Mouse (Mus musculus) intestine, embryonic 16.5 days (tissue): ENCODE data around the gene Zfp91. TPM values are rescaled to one million over a fixed set of nuclear protein-coding genes. Genes with fewer than 3 reads are reported as not detected.

Experiments
- ATAC-seq: fragments of 200-750 bp; cut with Nextera tagmentation; 2 replicates; pipeline ENCODE4 v1.8.0; 2017; ENCODE audit warnings: moderate TSS enrichment, moderate library complexity
- H3K27ac ChIP-seq: fragments of 300-500 bp; sonication (generic); 2 replicates; pipeline ENCODE4 v1.5.1; 2014; ENCODE audit warnings: mild to moderate bottlenecking, low read length
- H3K27me3 ChIP-seq: fragments of 300-500 bp; sonication (generic); replicated peaks from 2 replicates; pipeline ENCODE4 v1.6.1; 2014; ENCODE audit warnings: low read length, control low read depth, mixed read lengths; ENCODE audit not compliant: control insufficient read depth, insufficient read depth
- H3K36me3 ChIP-seq: fragments of 300-500 bp; sonication (generic); 2 replicates; pipeline ENCODE4 v1.6.1; 2014; ENCODE audit warnings: low read length, control low read depth; ENCODE audit not compliant: control insufficient read depth, insufficient read depth
- H3K4me1 ChIP-seq: fragments of 300-500 bp; sonication (generic); 2 replicates; pipeline ENCODE4 v1.6.1; 2014; ENCODE audit warnings: low read length, control low read depth, mixed read lengths; ENCODE audit not compliant: control insufficient read depth, insufficient read depth
- H3K4me2 ChIP-seq: fragments of 300-500 bp; sonication (generic); 2 replicates; pipeline ENCODE4 v1.6.1; 2014; ENCODE audit warnings: low read depth, low read length, control low read depth
- H3K4me3 ChIP-seq: fragments of 300-500 bp; sonication (generic); 2 replicates; pipeline ENCODE4 v1.5.1; 2014; ENCODE audit warnings: mild to moderate bottlenecking, low read length
- H3K9ac ChIP-seq: fragments of 300-500 bp; sonication (generic); 2 replicates; pipeline ENCODE4 v1.6.1; 2014; ENCODE audit warnings: low read depth, low read length
- H3K9me3 ChIP-seq: fragments of 300-500 bp; sonication (generic); 2 replicates; pipeline ENCODE4 v1.6.1; 2016; ENCODE audit warnings: low read length, control low read depth; ENCODE audit not compliant: control insufficient read depth
- WGBS: fragments of 180-500 bp; shearing (Covaris S2); extraction: QIAGEN DNeasy Blood & Tissue Kit; methylation state at CpG from one replicate; pipeline ENCODE4 v1.1.7; 2014; 5-methylcytosine and 5-hydroxymethylcytosine counted together
- polyA plus RNA-seq: library from polyadenylated mRNA; unstranded; fragments of >200 nt; fragmentation: Nextera tagmentation; extraction: Ambion mirVana; gene quantifications from 2 replicates; pipeline ENCODE4 v1.2.1, GENCODE M21; 2015

The Zfp91 gene
- polyA plus RNA-seq, 1 experiment from 2014 or later = 9.5 TPM

DNA sequence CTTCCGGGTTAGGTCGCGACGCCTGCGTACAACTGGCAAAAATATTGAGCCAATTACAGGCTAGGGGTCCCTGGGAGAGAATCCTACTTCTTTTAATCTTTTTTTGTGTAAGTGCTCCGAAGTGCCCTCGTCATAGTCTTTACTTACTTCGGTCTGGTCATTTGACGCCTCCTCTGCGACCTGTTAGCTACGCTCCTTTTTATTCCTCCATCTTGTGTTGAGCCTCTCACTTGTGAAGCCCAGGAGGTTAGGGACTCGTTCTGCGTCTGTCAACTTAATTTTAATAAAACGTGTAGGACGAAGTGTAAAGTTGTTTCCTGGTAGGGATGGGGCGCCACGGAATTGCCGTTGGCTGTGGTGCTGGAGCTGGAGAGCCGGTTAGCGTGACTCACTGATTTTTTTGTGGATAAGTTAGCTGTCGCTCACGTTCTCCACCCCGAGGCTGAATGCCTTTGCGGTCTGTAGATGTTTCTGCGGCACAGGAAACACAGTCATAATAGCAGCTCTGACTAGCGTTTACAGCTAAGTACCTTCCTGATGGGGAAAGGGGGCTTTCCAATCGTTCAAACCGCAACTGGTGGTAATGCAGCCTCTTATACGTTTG, 504 bp upstream of the Zfp91 start:
- H3K9me3 ChIP-seq = no peaks in the 10 kb centered on the region
- peak overlapping the region; percentile 94 for H3K4me3 ChIP-seq
- peak overlapping the region; percentile 99 for H3K27ac ChIP-seq
- H3K9ac ChIP-seq = peak overlapping the region; percentile 84
- H3K27me3 ChIP-seq = no peaks in the 10 kb centered on the region
- peak; percentile 43 for ATAC-seq
- under 1% methylated on average over 29 of the region's 29 CpGs for WGBS
- H3K4me1 ChIP-seq = no peaks in the 10 kb centered on the region
- H3K4me2 ChIP-seq = peak overlapping the region; percentile 75
- no peaks in the 10 kb centered on the region for H3K36me3 ChIP-seq

DNA sequence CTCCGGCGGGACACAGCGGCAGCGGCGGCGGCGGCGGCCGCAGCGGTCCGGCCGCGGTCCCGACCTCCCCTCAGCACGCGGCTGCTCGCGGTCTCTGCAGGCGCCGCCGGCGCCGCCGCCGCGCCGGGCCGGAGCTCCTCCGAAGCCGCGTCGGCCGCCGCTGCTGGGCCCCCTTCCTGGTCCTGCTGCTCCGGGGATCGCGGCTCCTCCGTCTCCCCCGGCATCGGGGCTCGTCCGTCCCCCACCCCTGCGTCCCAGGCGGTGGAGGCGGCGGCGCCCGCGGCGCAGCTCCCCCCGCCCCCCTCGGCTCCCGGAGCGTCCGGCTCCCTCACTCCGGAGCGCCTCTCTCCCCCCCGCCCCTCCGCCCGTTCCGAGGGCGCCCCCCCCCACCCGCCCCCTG, 816 bp downstream of the Zfp91 start:
- WGBS = under 1% methylated on average over 50 of the region's 63 CpGs
- peak; percentile 16; the same call in 1 of the 2 replicates for ATAC-seq

GRCm38 (mm10) chr19:12794056-12795044, 1.6 kb downstream of the Zfp91 start:
- ATAC-seq = peak; percentile 57
- Histone ChIP-seq H3K27me3 (no peaks in the 10 kb centered on the region), H3K9ac (peak overlapping the region; percentile 95), H3K4me1 (no peaks in the 10 kb centered on the region; the same call in 1 of the 2 replicates), H3K36me3 (no peaks in the 10 kb centered on the region), H3K27ac (peak overlapping the region; percentile 100), H3K4me2 (peak overlapping the region; percentile 50), H3K4me3 (peak overlapping the region; percentile 94), H3K9me3 (no peaks in the 10 kb centered on the region)
- 1% methylated on average over 39 of the region's 39 CpGs for WGBS

More for the DNA sequence above, 816 bp downstream of the Zfp91 start:
- Histone ChIP-seq H3K27me3 (no peaks in the 10 kb centered on the region), H3K9me3 (no peaks in the 10 kb centered on the region), H3K4me1 (no peaks in the 10 kb centered on the region; the same call in 1 of the 2 replicates), H3K4me2 (no peak overlapping the region), H3K27ac (peak overlapping the region; percentile 100), H3K36me3 (no peaks in the 10 kb centered on the region), H3K4me3 (peak overlapping the region; percentile 94), H3K9ac (peak overlapping the region; percentile 95)

GRCm38 (mm10) chr19:12792374-12792773, 3.6 kb downstream of the Zfp91 start:
- H3K4me1 ChIP-seq = no peaks in the 10 kb centered on the region; the same call in 1 of the 2 replicates
- H3K9me3 ChIP-seq = no peaks in the 10 kb centered on the region
- H3K27ac ChIP-seq = no peak overlapping the region
- H3K4me3 ChIP-seq = no peak overlapping the region
- no peak overlapping the region for H3K9ac ChIP-seq
- no peaks in the 10 kb centered on the region for H3K27me3 ChIP-seq
- H3K4me2 ChIP-seq = no peak overlapping the region
- ATAC-seq = no peak
- H3K36me3 ChIP-seq = no peaks in the 10 kb centered on the region

- Histone ChIP-seq H3K4me1 (no peaks in the 10 kb centered on the region; the same call in 1 of the 2 replicates), H3K36me3 (no peaks in the 10 kb centered on the region), H3K9ac (no peak overlapping the region), H3K4me2 (no peak overlapping the region), H3K27ac (no peak overlapping the region), H3K27me3 (no peaks in the 10 kb centered on the region), H3K9me3 (no peaks in the 10 kb centered on the region), H3K4me3 (no peak overlapping the region)
- 83% methylated on average over 4 of the region's 4 CpGs for WGBS
- ATAC-seq = no peak
These were observed 8.2 kb downstream of the Zfp91 start for GRCm38 (mm10) chr19:12787721-12788120.

DNA sequence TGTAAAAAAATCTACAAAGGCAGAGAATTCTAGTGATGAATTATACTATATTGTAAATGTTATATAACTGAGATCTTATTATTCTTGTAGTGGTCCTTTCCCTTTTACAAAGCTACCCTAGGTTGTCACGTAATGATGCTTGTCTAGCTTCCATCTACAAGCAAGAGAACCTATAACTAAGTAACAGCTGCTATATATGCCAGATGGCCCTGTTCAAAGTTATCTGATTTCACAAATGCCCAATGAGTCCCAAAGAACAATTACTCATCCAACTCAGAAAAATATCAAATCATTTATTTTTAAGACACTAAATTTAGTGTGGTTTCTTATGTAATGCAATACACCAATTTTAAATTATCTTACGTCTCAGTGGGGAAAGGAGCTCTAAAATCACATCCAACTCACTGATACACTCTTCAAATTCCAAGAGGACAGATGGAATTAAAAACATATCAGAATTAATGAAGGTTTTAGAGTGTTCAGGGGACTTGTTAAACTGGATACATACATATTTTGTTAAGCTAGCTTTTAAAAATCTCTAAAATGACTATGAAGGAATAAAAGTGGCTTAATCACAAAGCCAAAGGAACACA, 9.0 kb downstream of the Zfp91 start:
- no peak overlapping the region for H3K27ac ChIP-seq
- no peak overlapping the region for H3K4me3 ChIP-seq
- H3K4me1 ChIP-seq = no peaks in the 10 kb centered on the region; the same call in 1 of the 2 replicates
- H3K9me3 ChIP-seq = no peaks in the 10 kb centered on the region
- no peak overlapping the region for H3K9ac ChIP-seq
- H3K4me2 ChIP-seq = no peak overlapping the region
- ATAC-seq = no peak
- 75% methylated on average over 2 of the region's 2 CpGs for WGBS
- no peaks in the 10 kb centered on the region for H3K36me3 ChIP-seq
- no peaks in the 10 kb centered on the region for H3K27me3 ChIP-seq

GRCm38 (mm10) chr19:12780437-12780836, 15.5 kb downstream of the Zfp91 start:
- H3K27me3 ChIP-seq = no peaks in the 10 kb centered on the region
- no peak overlapping the region for H3K4me2 ChIP-seq
- H3K9ac ChIP-seq = no peak overlapping the region
- H3K9me3 ChIP-seq = no peaks in the 10 kb centered on the region
- no peak overlapping the region for H3K4me3 ChIP-seq
- H3K36me3 ChIP-seq = no peaks in the 10 kb centered on the region
- H3K27ac ChIP-seq = no peak overlapping the region
- H3K4me1 ChIP-seq = no peaks in the 10 kb centered on the region
- no peak for ATAC-seq

- Histone ChIP-seq H3K4me2 (no peak overlapping the region), H3K27ac (no peak overlapping the region), H3K4me1 (no peaks in the 10 kb centered on the region), H3K9me3 (no peaks in the 10 kb centered on the region), H3K4me3 (no peak overlapping the region), H3K36me3 (no peaks in the 10 kb centered on the region), H3K27me3 (no peaks in the 10 kb centered on the region), H3K9ac (no peak overlapping the region)
- 55% methylated on average over 5 of the region's 5 CpGs for WGBS
- no peak for ATAC-seq
These were observed 25.0 kb downstream of the Zfp91 start for GRCm38 (mm10) chr19:12770888-12771287.

DNA sequence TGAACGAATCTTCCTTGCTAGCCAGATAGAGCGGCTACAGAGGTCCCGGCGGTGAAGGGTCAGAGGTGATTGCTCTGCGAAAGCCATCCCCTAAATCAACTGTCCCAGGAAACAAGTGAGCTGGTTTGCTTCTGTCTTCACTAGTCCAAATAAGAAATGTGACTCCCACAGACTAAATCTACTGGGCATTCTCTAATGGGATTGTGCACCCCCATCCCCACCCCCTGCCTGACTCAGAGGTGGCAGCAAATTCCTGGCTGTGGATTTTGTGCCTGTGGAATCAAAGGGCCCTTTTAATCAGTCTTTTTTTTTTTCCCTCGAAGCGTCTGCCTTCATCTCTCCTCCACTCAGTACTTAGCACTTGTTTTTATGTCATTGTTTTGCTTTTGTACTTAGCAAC, 30.6 kb downstream of the Zfp91 start, which contains the start of gene Cntf:
Gene Cntf (minus strand): TSS at position 325 of the 400 bp plus-strand sequence.
- no peak for ATAC-seq
- 66% methylated on average over 7 of the region's 7 CpGs for WGBS

More for the DNA sequence above, 30.6 kb downstream of the Zfp91 start, which contains the start of gene Cntf:
- Histone ChIP-seq H3K27ac (no peak within 1 kb of the TSS), H3K9me3 (no peaks in the 10 kb centered on the region), H3K36me3 (peaks cover 7% of the 10 kb centered on the region), H3K4me1 (no peaks in the 10 kb centered on the region), H3K27me3 (no peaks in the 10 kb centered on the region), H3K4me2 (no peak within 1 kb of the TSS), H3K9ac (no peak within 1 kb of the TSS), H3K4me3 (no peak within 1 kb of the TSS)
